10 mouse cellular contexts compared by ENCODE assay signal in the genomic region with DNA sequence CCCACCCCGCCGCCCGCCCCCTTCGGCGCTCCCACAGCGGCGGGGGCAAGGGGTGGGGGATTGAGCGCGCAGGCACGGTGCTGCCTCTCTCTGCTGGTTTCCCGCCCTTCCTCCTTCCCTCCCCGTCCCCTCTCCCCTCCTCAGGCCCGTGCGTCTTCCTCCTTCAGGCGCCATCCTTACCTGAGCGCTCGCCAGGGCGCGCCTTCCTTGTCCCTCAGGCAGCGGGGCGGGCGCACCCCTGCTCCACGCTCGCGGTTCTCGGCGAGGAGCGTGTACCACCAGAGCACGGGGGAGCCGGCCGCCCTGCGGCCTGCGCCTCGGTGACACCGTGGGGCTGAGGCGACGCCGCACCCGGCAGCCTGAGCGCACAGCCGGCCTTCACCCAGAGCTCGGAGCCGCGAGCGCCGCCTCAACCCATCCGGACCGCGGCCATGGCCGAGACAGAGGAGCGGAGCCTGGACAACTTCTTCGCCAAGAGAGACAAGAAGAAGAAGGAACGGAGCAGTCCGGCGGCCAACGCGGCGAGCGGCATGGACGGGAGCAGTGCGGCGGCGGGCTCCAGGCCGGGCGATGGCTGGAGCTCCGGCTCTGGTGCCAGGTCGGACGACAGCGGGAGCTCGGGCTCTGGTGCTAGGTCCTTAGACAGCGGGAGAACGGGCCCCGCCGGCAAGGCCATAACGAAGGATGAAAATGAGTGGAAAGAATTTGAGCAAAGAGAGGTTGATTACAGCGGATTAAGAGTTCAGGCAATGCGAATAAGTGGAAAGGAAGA. TPM values are rescaled to one million over a fixed set of nuclear protein-coding genes. Genes with fewer than 3 reads are reported as not detected.
DNase-seq lines count a peak whose midpoint lies in the region; ATAC-seq and TF ChIP-seq lines count a peak whose summit lies in the region.
"Had no signal": no experiment of that assay in that cellular context is flagged by ENCODE, and none has a peak within 500 bp of the region (broad histone marks: within the 10 kb centered on the region; RNA-seq: fewer than 3 reads in every experiment).

No protein-coding gene starts in this region.

- H3K36me3 ChIP-seq in kidney, embryonic 16.5 days (ENCODE audit: insufficient read depth, low read length) = no peaks in the 10 kb centered on the region
- H3K36me3 ChIP-seq in embryonic facial prominence, embryonic 15.5 days = no peaks in the 10 kb centered on the region
- H3K36me3 ChIP-seq in liver, embryonic 13.5 days = no peaks in the 10 kb centered on the region
- H3K36me3 ChIP-seq in testis, adult 2 months (ENCODE audit: control insufficient read depth, insufficient read depth, low read length) = no peaks in the 10 kb centered on the region

- no peak for TF ChIP-seq CTCF in testis, adult 2 months (IDR thresholded peaks at IDR 0.05; ENCODE audit: control insufficient read depth, insufficient read depth, insufficient replicate concordance, low read depth, low read length)
- TF ChIP-seq CTCF in layer of hippocampus, adult 2 months (conservative IDR thresholded peaks at IDR 0.05) = no peak

- TF ChIP-seq POLR2A in testis, adult 2 months (IDR thresholded peaks at IDR 0.05; ENCODE audit: control insufficient read depth, low read depth, low read length) = no peak

- no peak for DNase-seq in kidney, adult 9 months
- DNase-seq in liver, embryonic 13.5 days = no peak
- DNase-seq in layer of hippocampus, adult 9-10 months (ENCODE audit: low spot score) = no peak
- DNase-seq in adrenal gland, adult (ENCODE audit: inconsistent age in 2 of 2, low spot score in 1 of 2) = no peak
- DNase-seq in layer of hippocampus, adult 2 months (ENCODE audit: low spot score in 2 of 2) = no peak
- DNase-seq: thymus, postnatal 36 days had no signal

- peak; percentile 80 for ATAC-seq in kidney, embryonic 16.5 days (ENCODE audit: low FRiP score, low TSS enrichment)
- 0 out of 2 replicates have a peak, but pooled peaks have one; percentile 29 for ATAC-seq in embryonic facial prominence, embryonic 15.5 days (ENCODE audit: insufficient number of reproducible peaks, low FRiP score, low TSS enrichment, low read depth)
- no peak for ATAC-seq in liver, embryonic 13.5 days (ENCODE audit: low read depth)

- peak overlapping the region; percentile 28 for H3K4me3 ChIP-seq in kidney, embryonic 16.5 days (ENCODE audit: low read length)
- H3K4me3 ChIP-seq in embryonic facial prominence, embryonic 15.5 days (replicated peaks) = peak overlapping the region; percentile 21
- peak overlapping the region; percentile 12; the same call in 1 of the 2 replicates for H3K4me3 ChIP-seq in liver, embryonic 13.5 days (replicated peaks)
- peak overlapping the region; percentile 73 for H3K4me3 ChIP-seq in testis, adult 2 months (ENCODE audit: control insufficient read depth, low read depth, low read length)
- no peak overlapping the region for H3K4me3 ChIP-seq in layer of hippocampus, adult 2 months

- peaks cover 5% of the 10 kb centered on the region; the same call in 1 of the 2 replicates for H3K27me3 ChIP-seq in kidney, embryonic 16.5 days (ENCODE audit: insufficient read depth, low read length)
- H3K27me3 ChIP-seq in embryonic facial prominence, embryonic 15.5 days = peaks cover 8% of the 10 kb centered on the region; the same call in 1 of the 2 replicates
- peaks cover 12% of the 10 kb centered on the region for H3K27me3 ChIP-seq in liver, embryonic 13.5 days
- H3K27me3 ChIP-seq in testis, adult 2 months (ENCODE audit: control insufficient read depth, insufficient read depth, low read length) = no peaks in the 10 kb centered on the region

- no peak overlapping the region for H3K27ac ChIP-seq in kidney, embryonic 16.5 days (ENCODE audit: low read length)
- no peak overlapping the region for H3K27ac ChIP-seq in embryonic facial prominence, embryonic 15.5 days (replicated peaks)
- H3K27ac ChIP-seq in liver, embryonic 13.5 days = no peak overlapping the region
- no peak overlapping the region for H3K27ac ChIP-seq in testis, adult 2 months (ENCODE audit: control insufficient read depth, insufficient read depth, low read depth, low read length)
- H3K27ac ChIP-seq in layer of hippocampus, adult 2 months = no peak overlapping the region
- H3K27ac ChIP-seq: macrophage had no signal

- WGBS in kidney, embryonic 16.5 days = 5% methylated on average over 73 of the region's 77 CpGs
- 7% methylated on average over 74 of the region's 77 CpGs for WGBS in embryonic facial prominence, embryonic 15.5 days
- WGBS in liver, embryonic 13.5 days (ENCODE audit: insufficient replicate concordance) = 8% methylated on average over 77 of the region's 77 CpGs

- H3K9me3 ChIP-seq in kidney, embryonic 16.5 days (ENCODE audit: low read length) = peaks cover 22% of the 10 kb centered on the region
- H3K9me3 ChIP-seq in embryonic facial prominence, embryonic 15.5 days (replicated peaks) = 0 out of 2 replicates have a peak, but pooled peaks cover 14% of the 10 kb centered on the region
- H3K9me3 ChIP-seq in liver, embryonic 13.5 days (replicated peaks) = peaks cover 14% of the 10 kb centered on the region

- no peaks in the 10 kb centered on the region for H3K4me1 ChIP-seq in kidney, embryonic 16.5 days (ENCODE audit: insufficient read depth, low read length)
- no peaks in the 10 kb centered on the region for H3K4me1 ChIP-seq in embryonic facial prominence, embryonic 15.5 days
- no peaks in the 10 kb centered on the region for H3K4me1 ChIP-seq in liver, embryonic 13.5 days (replicated peaks)
- peaks cover 4% of the 10 kb centered on the region; the same call in 1 of the 2 replicates for H3K4me1 ChIP-seq in testis, adult 2 months (ENCODE audit: control insufficient read depth, insufficient read depth, low read length)

- H3K9ac ChIP-seq in kidney, embryonic 16.5 days (replicated peaks; ENCODE audit: low read length) = no peak overlapping the region
- no peak overlapping the region for H3K9ac ChIP-seq in embryonic facial prominence, embryonic 15.5 days
- H3K9ac ChIP-seq in liver, embryonic 13.5 days = no peak overlapping the region

- H3K4me2 ChIP-seq in kidney, embryonic 16.5 days (replicated peaks; ENCODE audit: low read depth, low read length) = peak overlapping the region; percentile 56
- H3K4me2 ChIP-seq in embryonic facial prominence, embryonic 15.5 days (replicated peaks) = peak overlapping the region; percentile 33
- peak overlapping the region; percentile 33; the same call in 1 of the 2 replicates for H3K4me2 ChIP-seq in liver, embryonic 13.5 days

RNA-seq across cellular contexts. Expression of gene Gm21411, which starts 23.1 kb away (rescaled TPM):
- polyA plus RNA-seq in kidney, embryonic 16.5 days (2015; fragmentation: Nextera tagmentation; extraction: Ambion mirVana) = not detected in 2 replicates
- polyA plus RNA-seq in embryonic facial prominence, embryonic 15.5 days (2015; fragmentation: Nextera tagmentation; extraction: Ambion mirVana) = not detected in 2 replicates
- 0.14 TPM in 1 of 2 replicates, not detected in the other for polyA plus RNA-seq in liver, embryonic 13.5 days (2015; fragmentation: Nextera tagmentation; extraction: Ambion mirVana)
- 1.2 TPM in 1 of 2 replicates, not detected in the other for polyA plus RNA-seq in testis, adult 2 months (2012; rRNA removed)
- total RNA-seq in layer of hippocampus, adult 2 months (2021) = not detected
- polyA plus RNA-seq: macrophage had no signal

RNA-seq across cellular contexts. Expression of gene Zfp989, which starts 39.3 kb away (rescaled TPM):
- 0.15 TPM in 1 of 2 replicates, not detected in the other for polyA plus RNA-seq in kidney, embryonic 16.5 days (2015; fragmentation: Nextera tagmentation; extraction: Ambion mirVana)
- polyA plus RNA-seq in embryonic facial prominence, embryonic 15.5 days (2015; fragmentation: Nextera tagmentation; extraction: Ambion mirVana) = 0.28 TPM in 1 of 2 replicates, not detected in the other
- not detected in 2 replicates for polyA plus RNA-seq in liver, embryonic 13.5 days (2015; fragmentation: Nextera tagmentation; extraction: Ambion mirVana)
- polyA plus RNA-seq in testis, adult 2 months (2012; rRNA removed) = 0.05 TPM in 1 of 2 replicates, not detected in the other
- total RNA-seq in layer of hippocampus, adult 2 months (2021) = not detected
